Comparison of ENCODE assay signal across 15 mouse cellular contexts in genomic region chr2:27326357-27326756, GRCm38 (mm10).
A peak's percentile ranks its signal among the peaks of the same experiment; 100 is the strongest.
DNase-seq lines count a peak whose midpoint lies in the region; ATAC-seq lines count a peak whose summit lies in the region.
"Had no signal": no experiment of that assay in that cellular context is flagged by ENCODE, and none has a peak within 500 bp of the region (broad histone marks: within the 10 kb centered on the region; RNA-seq: fewer than 3 reads in every experiment).

No protein-coding gene starts in this region.

- no peaks in the 10 kb centered on the region for H3K36me3 ChIP-seq in heart, embryonic 11.5 days (ENCODE audit: control insufficient read depth, insufficient read depth, low read length)
- H3K36me3 ChIP-seq in midbrain, embryonic 12.5 days: no peaks in the 10 kb centered on the region
- H3K36me3 ChIP-seq in midbrain, embryonic 13.5 days: no peaks in the 10 kb centered on the region
- 0 out of 2 replicates have a peak, but pooled peaks cover 3% of the 10 kb centered on the region for H3K36me3 ChIP-seq in limb, embryonic 10.5 days
- H3K36me3 ChIP-seq: neural tube, embryonic 12.5 days had no signal

- H3K27ac ChIP-seq in heart, embryonic 11.5 days (ENCODE audit: low read depth, low read length): 0 out of 2 replicates have a peak overlapping the region, but pooled peaks have one; percentile 12
- peak overlapping the region; percentile 49; the same call in 1 of the 2 replicates for H3K27ac ChIP-seq in midbrain, embryonic 12.5 days (replicated peaks)
- H3K27ac ChIP-seq in midbrain, embryonic 13.5 days: no peak overlapping the region
- H3K27ac ChIP-seq in limb, embryonic 10.5 days: peak overlapping the region; percentile 53
- H3K27ac ChIP-seq: forebrain, embryonic 13.5 days; neural tube, embryonic 12.5 days had no signal

- intact Hi-C loops in heart, postnatal 10 days (cut with DNase I): no loop called here

- DNase-seq in heart, postnatal 10 days: no peak
- peak; percentile 58 for DNase-seq in embryo, embryonic 10.5 days (ENCODE audit: low spot score)
- peak; percentile 37 for DNase-seq in limb, embryonic 10.5 days (ENCODE audit: low spot score)
- DNase-seq in layer of hippocampus, adult 9-11 months: no peak
- no peak for DNase-seq in layer of hippocampus, postnatal 36 days
- DNase-seq: cerebellum, adult 9-10 months; gastrocnemius, postnatal 25 days; right cerebral cortex, postnatal 14 days; spleen, adult 18-20 months; thymus, postnatal 36 days had no signal

- H3K4me2 ChIP-seq in heart, embryonic 11.5 days: no peak overlapping the region
- no peak overlapping the region for H3K4me2 ChIP-seq in midbrain, embryonic 12.5 days (replicated peaks)
- no peak overlapping the region for H3K4me2 ChIP-seq in midbrain, embryonic 13.5 days (replicated peaks)
- H3K4me2 ChIP-seq: forebrain, embryonic 13.5 days; neural tube, embryonic 12.5 days had no signal

- H3K27me3 ChIP-seq in heart, embryonic 11.5 days (ENCODE audit: control insufficient read depth, insufficient read depth, low read length): no peaks in the 10 kb centered on the region
- H3K27me3 ChIP-seq in midbrain, embryonic 12.5 days: no peaks in the 10 kb centered on the region
- no peaks in the 10 kb centered on the region for H3K27me3 ChIP-seq in midbrain, embryonic 13.5 days
- no peaks in the 10 kb centered on the region for H3K27me3 ChIP-seq in limb, embryonic 10.5 days (ENCODE audit: low read depth, poor library complexity, severe bottlenecking)
- H3K27me3 ChIP-seq: forebrain, embryonic 13.5 days; neural tube, embryonic 12.5 days had no signal

- WGBS in heart, embryonic 11.5 days (ENCODE audit: insufficient replicate concordance): 61% methylated on average over 7 of the region's 7 CpGs
- WGBS in midbrain, embryonic 12.5 days: 65% methylated on average over 7 of the region's 7 CpGs
- 74% methylated on average over 7 of the region's 7 CpGs for WGBS in midbrain, embryonic 13.5 days
- 44% methylated on average over 7 of the region's 7 CpGs for WGBS in limb, embryonic 10.5 days

- no peak overlapping the region for H3K9ac ChIP-seq in heart, embryonic 11.5 days (ENCODE audit: low read depth, low read length)
- no peak overlapping the region for H3K9ac ChIP-seq in midbrain, embryonic 12.5 days (replicated peaks)
- no peak overlapping the region for H3K9ac ChIP-seq in midbrain, embryonic 13.5 days (replicated peaks)
- H3K9ac ChIP-seq: forebrain, embryonic 13.5 days; neural tube, embryonic 12.5 days had no signal

- no peaks in the 10 kb centered on the region for H3K9me3 ChIP-seq in heart, embryonic 11.5 days (replicated peaks; ENCODE audit: control insufficient read depth, low read length)
- no peaks in the 10 kb centered on the region for H3K9me3 ChIP-seq in midbrain, embryonic 12.5 days
- no peaks in the 10 kb centered on the region for H3K9me3 ChIP-seq in midbrain, embryonic 13.5 days
- no peaks in the 10 kb centered on the region for H3K9me3 ChIP-seq in limb, embryonic 10.5 days (replicated peaks)
- H3K9me3 ChIP-seq: forebrain, embryonic 13.5 days; neural tube, embryonic 12.5 days had no signal

- no peak overlapping the region for H3K4me3 ChIP-seq in heart, embryonic 11.5 days (ENCODE audit: low read depth, low read length)
- no peak overlapping the region for H3K4me3 ChIP-seq in midbrain, embryonic 12.5 days
- no peak overlapping the region for H3K4me3 ChIP-seq in midbrain, embryonic 13.5 days (replicated peaks)
- no peak overlapping the region for H3K4me3 ChIP-seq in limb, embryonic 10.5 days
- H3K4me3 ChIP-seq: forebrain, embryonic 13.5 days; neural tube, embryonic 12.5 days had no signal

- ATAC-seq in heart, embryonic 11.5 days (replicated peaks; ENCODE audit: insufficient number of reproducible peaks, low FRiP score, low TSS enrichment): no peak
- no peak for ATAC-seq in midbrain, embryonic 12.5 days (ENCODE audit: low FRiP score, low read depth)
- ATAC-seq in midbrain, embryonic 13.5 days: no peak
- ATAC-seq: forebrain, embryonic 13.5 days had no signal

- H3K4me1 ChIP-seq in heart, embryonic 11.5 days (ENCODE audit: control insufficient read depth, insufficient read depth, low read length): peaks cover 68% of the 10 kb centered on the region
- peaks cover 62% of the 10 kb centered on the region for H3K4me1 ChIP-seq in midbrain, embryonic 12.5 days
- peaks cover 84% of the 10 kb centered on the region for H3K4me1 ChIP-seq in midbrain, embryonic 13.5 days (replicated peaks)
- peaks cover 84% of the 10 kb centered on the region for H3K4me1 ChIP-seq in limb, embryonic 10.5 days

Comparison
In these comparisons a context has a peak if more than half of its experiments do, and no peak if none do; other contexts are left out.
1. DNase-seq: peak in embryo, embryonic 10.5 days (single experiment) and limb, embryonic 10.5 days (single experiment); none in heart, postnatal 10 days (0 of 2), layer of hippocampus, adult 9-11 months (single experiment) and layer of hippocampus, postnatal 36 days (0 of 2).